Mouse (Mus musculus) stomach, embryonic 14.5 days (tissue): ENCODE measurements at regions not wholly inside any gene's neighbourhood (a gene's known extent, or its start where the extent isn't known, plus 50 kb on each side); places are given as distances from the start of the nearest gene placed in this dataset.

Experiments
- ATAC-seq: fragments of 200-750 bp; cut with Nextera tagmentation; 2 replicates; pipeline ENCODE4 v1.8.0; 2017; ENCODE audit warnings: low read depth, moderate TSS enrichment; ENCODE audit not compliant: insufficient number of reproducible peaks, insufficient read depth, low FRiP score
- H3K27ac ChIP-seq: fragments of 300-500 bp; sonication (generic); 2 replicates; pipeline ENCODE4 v1.5.1; 2014; ENCODE audit warnings: mild to moderate bottlenecking, low read length, moderate library complexity, mixed read lengths
- H3K27me3 ChIP-seq: fragments of 300-500 bp; sonication (generic); 2 replicates; pipeline ENCODE4 v1.6.1; 2014; ENCODE audit warnings: low read length, control low read depth, mixed read lengths; ENCODE audit not compliant: control insufficient read depth, insufficient read depth
- H3K36me3 ChIP-seq: fragments of 300-500 bp; sonication (generic); 2 replicates; pipeline ENCODE4 v1.6.1; 2014; ENCODE audit warnings: mild to moderate bottlenecking, control low read depth, low read length, moderate library complexity, mixed read lengths; ENCODE audit not compliant: control insufficient read depth, insufficient read depth
- H3K4me1 ChIP-seq: fragments of 300-500 bp; sonication (generic); 2 replicates; pipeline ENCODE4 v1.6.1; 2014; ENCODE audit warnings: low read length, control low read depth, mixed read lengths; ENCODE audit not compliant: control insufficient read depth, insufficient read depth
- H3K4me2 ChIP-seq: fragments of 300-500 bp; sonication (generic); replicated peaks from 2 replicates; pipeline ENCODE4 v1.6.1; 2014; ENCODE audit warnings: low read depth, low read length, control low read depth
- H3K4me3 ChIP-seq: fragments of 300-500 bp; sonication (generic); 2 replicates; pipeline ENCODE4 v1.5.1; 2014; ENCODE audit warnings: low read depth, low read length, control low read depth
- H3K9ac ChIP-seq: fragments of 300-500 bp; sonication (generic); replicated peaks from 2 replicates; pipeline ENCODE4 v1.6.1; 2014; ENCODE audit warnings: low read depth, mild to moderate bottlenecking, control low read depth, low read length, moderate library complexity, mixed read lengths
- H3K9me3 ChIP-seq: fragments of 300-500 bp; sonication (generic); 2 replicates; pipeline ENCODE4 v1.6.1; 2016; ENCODE audit warnings: low read depth, low read length, control low read depth; ENCODE audit not compliant: control insufficient read depth
- WGBS: fragments of 180-500 bp; shearing (Covaris S2); extraction: QIAGEN DNeasy Blood & Tissue Kit; methylation state at CpG from one replicate; pipeline ENCODE4 v1.1.7; 2014; 5-methylcytosine and 5-hydroxymethylcytosine counted together

DNA sequence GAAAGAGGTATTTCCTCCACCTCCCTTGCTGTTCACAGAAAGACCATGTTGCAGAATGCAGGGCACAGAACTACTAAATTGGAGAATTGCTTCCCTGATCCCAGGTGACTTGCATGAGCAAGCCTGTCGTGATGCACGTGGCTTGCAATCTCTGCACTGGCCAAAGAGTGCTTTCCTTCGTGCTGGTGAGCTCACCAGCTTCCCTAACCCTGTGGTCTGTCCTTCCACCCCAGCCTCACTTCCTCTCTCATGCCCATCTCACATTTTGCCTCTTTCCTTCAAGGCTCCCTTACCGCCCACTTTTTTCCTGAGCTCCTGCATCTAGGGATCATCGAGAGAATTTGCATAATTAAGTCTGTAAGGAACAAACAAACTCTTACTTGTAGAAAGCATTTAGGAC is 102.7 kb upstream of the Zeb2 start:
- Histone ChIP-seq H3K27ac (no peak overlapping the region), H3K27me3 (no peaks in the 10 kb centered on the region), H3K36me3 (no peaks in the 10 kb centered on the region), H3K9ac (no peak overlapping the region), H3K4me2 (no peak overlapping the region), H3K4me3 (no peak overlapping the region), H3K9me3 (no peaks in the 10 kb centered on the region), H3K4me1 (no peaks in the 10 kb centered on the region)
- 62% methylated on average over 5 of the region's 5 CpGs for WGBS
- no peak for ATAC-seq

DNA sequence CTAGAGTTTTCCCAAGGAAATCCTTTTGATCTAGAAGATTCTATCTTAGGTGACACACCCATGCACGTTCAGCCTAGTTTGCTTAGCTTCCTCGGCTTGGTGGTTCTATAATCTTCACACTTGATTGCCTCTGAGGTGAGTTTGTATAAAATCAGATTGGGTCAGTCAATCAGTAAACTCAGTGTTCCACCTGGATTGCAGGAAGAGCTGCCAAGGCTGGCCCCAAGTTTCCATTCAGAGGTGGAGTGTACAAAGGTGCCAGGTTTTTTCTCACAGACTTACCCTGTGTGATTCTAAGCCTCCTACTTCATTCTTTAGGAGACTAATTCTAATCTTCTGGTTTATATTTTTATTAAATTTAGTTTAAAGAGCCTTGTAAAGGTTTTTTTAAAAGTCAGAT is 95.6 kb upstream of the Zeb2 start:
- Histone ChIP-seq H3K4me2 (no peak overlapping the region), H3K4me1 (no peaks in the 10 kb centered on the region), H3K9me3 (no peaks in the 10 kb centered on the region), H3K27ac (no peak overlapping the region), H3K9ac (no peak overlapping the region), H3K36me3 (no peaks in the 10 kb centered on the region), H3K4me3 (no peak overlapping the region), H3K27me3 (no peaks in the 10 kb centered on the region)
- no peak for ATAC-seq
- 59% methylated on average over 2 of the region's 2 CpGs for WGBS

DNA sequence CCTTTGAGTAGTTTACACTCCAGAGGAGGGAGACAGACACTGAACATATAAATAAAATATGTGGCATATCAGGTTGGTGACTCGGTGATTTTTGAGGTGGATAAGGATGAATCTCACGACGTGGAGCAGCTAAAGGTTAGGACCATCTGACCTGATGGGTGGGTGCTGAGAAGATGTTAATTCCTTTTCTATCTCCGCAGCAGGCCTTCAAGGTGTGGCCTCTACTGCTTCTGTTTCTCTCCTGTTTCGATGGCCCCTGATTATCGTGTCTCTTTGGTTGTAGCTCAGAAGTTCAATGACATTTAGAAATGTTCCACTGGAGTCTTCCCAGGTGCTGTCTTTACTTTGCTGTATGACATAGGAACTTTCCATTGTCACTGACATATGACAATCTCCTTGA is 91.3 kb upstream of the Zeb2 start:
- Histone ChIP-seq H3K27ac (no peak overlapping the region), H3K4me3 (no peak overlapping the region), H3K4me1 (peaks cover 4% of the 10 kb centered on the region; the same call in 1 of the 2 replicates), H3K27me3 (no peaks in the 10 kb centered on the region), H3K4me2 (no peak overlapping the region), H3K36me3 (no peaks in the 10 kb centered on the region), H3K9me3 (no peaks in the 10 kb centered on the region), H3K9ac (no peak overlapping the region)
- no peak for ATAC-seq
- WGBS: 89% methylated on average over 6 of the region's 6 CpGs

DNA sequence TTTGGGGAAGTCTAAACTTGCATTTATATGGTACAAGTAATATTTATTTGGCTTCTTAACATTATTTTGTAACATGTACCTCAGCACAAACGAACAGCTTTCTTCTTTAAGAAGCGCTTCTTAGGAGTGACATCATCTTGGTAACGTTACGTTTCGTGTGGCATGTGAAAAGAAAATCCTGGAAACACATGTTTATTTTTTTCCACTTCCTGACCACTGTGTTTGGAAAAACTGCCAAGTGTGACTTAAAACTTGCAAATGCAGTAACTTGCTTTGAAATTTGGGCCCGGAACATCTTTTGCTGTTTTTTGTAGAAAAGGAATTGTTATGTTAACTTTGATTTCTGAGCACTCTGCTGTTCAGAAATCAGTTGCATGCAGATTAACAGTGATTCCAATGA is 88.6 kb upstream of the Zeb2 start:
- Histone ChIP-seq H3K4me1 (peaks cover 4% of the 10 kb centered on the region; the same call in 1 of the 2 replicates), H3K4me2 (no peak overlapping the region), H3K36me3 (no peaks in the 10 kb centered on the region), H3K9ac (no peak overlapping the region), H3K27me3 (no peaks in the 10 kb centered on the region), H3K9me3 (no peaks in the 10 kb centered on the region), H3K4me3 (no peak overlapping the region), H3K27ac (no peak overlapping the region)
- no peak for ATAC-seq
- WGBS: 42% methylated on average over 6 of the region's 6 CpGs

DNA sequence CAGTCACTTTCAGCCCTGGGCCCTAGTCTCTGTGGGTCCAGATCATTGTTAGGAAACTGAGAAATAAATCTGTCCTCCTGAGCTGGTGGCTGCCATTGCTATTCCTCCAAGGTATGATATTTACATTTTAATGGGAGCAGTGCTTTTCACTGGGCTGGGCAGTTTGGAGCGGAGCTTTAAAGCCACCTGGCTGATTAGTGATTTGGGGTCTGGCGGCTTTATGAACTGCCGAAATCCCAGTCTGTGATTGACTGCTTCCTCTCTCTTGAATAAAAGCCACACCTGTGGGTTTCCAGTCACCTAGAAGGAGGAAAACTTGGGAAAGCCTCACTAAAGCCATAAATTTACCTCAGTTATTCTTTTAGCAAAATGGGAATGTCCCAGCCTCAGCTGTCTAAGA is 88.0 kb upstream of the Zeb2 start:
- H3K4me2 ChIP-seq: no peak overlapping the region
- H3K9me3 ChIP-seq: no peaks in the 10 kb centered on the region
- H3K36me3 ChIP-seq: no peaks in the 10 kb centered on the region
- H3K9ac ChIP-seq: no peak overlapping the region
- peaks cover 4% of the 10 kb centered on the region; the same call in 1 of the 2 replicates for H3K4me1 ChIP-seq
- ATAC-seq: no peak
- no peak overlapping the region for H3K4me3 ChIP-seq
- no peaks in the 10 kb centered on the region for H3K27me3 ChIP-seq
- 54% methylated on average over 3 of the region's 3 CpGs for WGBS
- H3K27ac ChIP-seq: no peak overlapping the region

DNA sequence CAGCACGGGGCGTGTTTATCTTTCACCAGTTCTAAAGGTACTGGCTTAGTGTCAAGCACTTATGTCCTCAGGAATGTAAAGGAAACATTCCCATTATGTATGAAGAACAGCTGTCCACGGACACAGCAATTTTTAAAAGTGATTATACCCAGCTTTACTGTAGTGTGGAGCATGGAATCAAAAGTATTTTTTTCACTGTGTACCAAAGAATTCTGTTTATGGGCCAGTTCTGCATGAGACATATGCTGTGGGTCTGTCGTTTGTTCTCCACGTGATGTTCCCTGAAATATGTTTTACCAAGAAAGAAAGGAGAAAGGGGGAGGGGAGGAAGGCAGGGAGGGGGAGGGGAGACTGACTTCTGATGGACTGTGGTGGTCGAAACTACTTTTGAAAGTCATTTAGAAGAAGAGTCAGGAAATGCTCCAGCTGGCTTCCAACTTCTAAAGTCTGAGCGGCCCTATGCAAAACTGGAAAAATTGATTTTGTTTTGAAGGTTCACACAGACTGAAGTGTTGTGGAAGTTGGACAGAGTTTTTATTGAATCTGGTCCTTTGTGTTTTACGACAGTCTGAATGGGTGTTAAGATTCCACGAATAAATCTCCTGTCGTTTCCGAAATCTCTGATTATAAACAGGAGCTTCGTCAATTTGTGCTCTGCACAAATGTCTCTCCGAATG is 80.9 kb upstream of the Zeb2 start:
- H3K4me3 ChIP-seq: no peak overlapping the region
- H3K27me3 ChIP-seq: no peaks in the 10 kb centered on the region
- H3K36me3 ChIP-seq: no peaks in the 10 kb centered on the region
- H3K4me1 ChIP-seq: no peaks in the 10 kb centered on the region
- H3K9ac ChIP-seq: no peak overlapping the region
- H3K27ac ChIP-seq: peak overlapping the region; percentile 28; the same call in 1 of the 2 replicates
- H3K9me3 ChIP-seq: no peaks in the 10 kb centered on the region
- no peak overlapping the region for H3K4me2 ChIP-seq
- no peak for ATAC-seq
- 42% methylated on average over 13 of the region's 13 CpGs for WGBS

DNA sequence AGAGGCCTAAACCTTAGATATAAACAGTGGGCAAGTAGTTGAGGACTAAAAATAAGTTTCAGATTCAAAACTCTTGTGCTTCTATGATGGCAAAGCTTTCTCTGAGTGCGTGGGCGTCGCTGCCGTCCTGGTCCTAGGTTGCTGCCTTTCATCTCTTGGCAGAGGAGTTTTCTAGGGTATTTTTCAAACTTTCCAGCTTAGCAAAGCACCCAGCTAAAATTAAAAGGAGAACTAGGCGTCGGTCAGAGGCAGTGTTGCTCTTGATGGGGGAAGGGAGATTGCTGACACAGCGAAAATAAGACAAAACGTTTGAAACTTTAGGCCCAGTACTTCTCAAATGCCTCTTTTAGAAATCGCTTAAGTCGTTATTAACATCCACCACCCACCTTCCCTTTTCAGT is 80.1 kb upstream of the Zeb2 start:
- no peaks in the 10 kb centered on the region for H3K36me3 ChIP-seq
- no peak overlapping the region for H3K4me3 ChIP-seq
- H3K9me3 ChIP-seq: no peaks in the 10 kb centered on the region
- no peak overlapping the region for H3K27ac ChIP-seq
- no peak overlapping the region for H3K9ac ChIP-seq
- no peaks in the 10 kb centered on the region for H3K4me1 ChIP-seq
- H3K27me3 ChIP-seq: no peaks in the 10 kb centered on the region
- no peak for ATAC-seq
- 52% methylated on average over 10 of the region's 10 CpGs for WGBS
- no peak overlapping the region for H3K4me2 ChIP-seq

DNA sequence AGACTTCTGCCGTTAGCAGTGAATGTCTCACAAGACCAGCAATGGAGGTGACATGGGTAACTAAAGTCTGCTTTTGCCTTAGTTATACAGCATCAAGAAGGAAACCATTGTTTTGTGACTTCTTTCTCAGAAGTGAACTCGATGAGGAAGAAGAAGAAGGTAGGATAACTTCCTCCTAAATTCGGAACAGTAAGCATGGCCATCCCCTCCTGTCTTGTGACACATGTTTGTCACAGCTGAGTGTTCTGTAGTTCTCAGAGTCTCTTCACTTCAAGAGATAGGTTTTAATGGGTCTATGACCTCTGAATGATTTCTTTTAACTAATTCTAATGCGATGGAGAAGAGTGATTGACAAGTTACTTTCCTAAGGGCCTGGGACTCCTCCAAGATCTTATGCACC is 79.3 kb upstream of the Zeb2 start:
- H3K27ac ChIP-seq: no peak overlapping the region
- H3K9me3 ChIP-seq: no peaks in the 10 kb centered on the region
- H3K4me1 ChIP-seq: no peaks in the 10 kb centered on the region
- WGBS: 94% methylated on average over 4 of the region's 4 CpGs
- ATAC-seq: no peak
- H3K9ac ChIP-seq: no peak overlapping the region
- no peak overlapping the region for H3K4me3 ChIP-seq
- no peaks in the 10 kb centered on the region for H3K36me3 ChIP-seq
- no peak overlapping the region for H3K4me2 ChIP-seq
- no peaks in the 10 kb centered on the region for H3K27me3 ChIP-seq

DNA sequence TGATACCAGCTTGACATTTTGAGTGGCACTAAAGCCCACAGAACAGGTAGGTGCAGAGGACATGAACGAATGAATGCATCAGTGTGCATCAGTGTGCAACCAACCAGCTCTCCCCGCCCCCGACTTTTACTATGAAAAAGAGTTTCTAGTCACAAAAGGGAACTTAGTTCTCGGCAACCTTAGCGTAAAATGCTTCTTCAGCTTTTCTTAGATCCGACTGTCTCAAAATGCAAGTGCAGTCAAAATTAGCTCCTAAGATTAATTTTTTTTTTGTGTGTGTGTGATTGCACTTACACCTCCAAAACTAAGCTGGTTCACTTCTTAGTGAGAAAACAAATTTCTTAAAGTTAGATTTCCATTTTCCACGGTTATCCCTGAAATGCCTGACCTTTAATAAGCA is 77.1 kb upstream of the Zeb2 start:
- H3K9me3 ChIP-seq: no peaks in the 10 kb centered on the region
- WGBS: 90% methylated on average over 7 of the region's 7 CpGs
- no peak overlapping the region for H3K4me2 ChIP-seq
- no peak overlapping the region for H3K9ac ChIP-seq
- no peak overlapping the region for H3K4me3 ChIP-seq
- no peaks in the 10 kb centered on the region for H3K36me3 ChIP-seq
- no peaks in the 10 kb centered on the region for H3K27me3 ChIP-seq
- ATAC-seq: no peak
- no peaks in the 10 kb centered on the region for H3K4me1 ChIP-seq
- no peak overlapping the region for H3K27ac ChIP-seq
